Mouse (Mus musculus) large intestine, adult 2 months (tissue): ENCODE data around the gene Pramel5. TPM values are rescaled to one million over a fixed set of nuclear protein-coding genes. Genes with fewer than 3 reads are reported as not detected.
"Not testable (repeated sequence)": the region's sequence is repeated elsewhere in the genome, so short reads cannot be mapped to it uniquely, and the experiment has no call there.

Source experiments
- DNase-seq: peaks from one replicate; pipeline ENCODE4 v3.0.0-alpha.2; 2012; ENCODE audit warnings: low read depth, low spot score
- WGBS: fragments of 180-500 bp; shearing (Covaris S2); methylation state at CpG from one replicate; pipeline ENCODE4 v1.1.7; 2018; 5-methylcytosine and 5-hydroxymethylcytosine counted together
- polyA plus RNA-seq: library from polyadenylated mRNA; depleted of rRNA; stranded (reverse); fragments of >200 nt; gene quantifications from 2 replicates; pipeline ENCODE4 v1.2.3, GENCODE M21; 2012; rRNA removed

Gene Pramel5
- polyA plus RNA-seq: not detected in 2 replicates

DNA sequence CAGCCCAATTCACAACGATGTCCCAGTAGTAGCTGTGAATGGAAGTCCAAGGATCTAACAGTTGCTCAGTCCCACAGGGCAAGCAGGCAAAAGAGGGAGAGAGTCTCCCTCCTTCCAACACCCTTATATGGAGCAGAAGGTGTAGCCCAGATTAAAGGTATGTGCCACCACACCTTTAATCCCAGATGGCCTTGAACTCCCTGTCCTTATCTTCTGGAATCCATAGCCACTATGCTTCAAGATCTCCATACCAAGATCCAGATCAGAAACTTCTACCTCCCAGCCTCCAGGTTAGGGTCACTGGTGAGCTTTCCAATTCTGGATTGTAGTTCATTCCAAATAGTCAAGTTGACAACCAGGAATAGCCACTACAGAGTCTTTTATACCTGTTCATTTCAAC lies at the start of gene Pramel5:
Gene Pramel5 (minus strand): TSS at position 101 of the 400 bp plus-strand sequence.
- WGBS: 78% methylated on average over 1 of the region's 1 CpGs
- not testable (repeated sequence) for DNase-seq

GRCm38 (mm10) chr4:144329949-144330348 lies 49.7 kb upstream of the Pramel5 start, which contains the start of gene Gm13128:
Gene Gm13128, plus strand, starts transcription at chr4:144330249.
- WGBS: 46% methylated on average over 4 of the region's 4 CpGs
- not testable (repeated sequence) for DNase-seq

- DNase-seq: not testable (repeated sequence)
- 57% methylated on average over 2 of the region's 2 CpGs for WGBS
Observed at GRCm38 (mm10) chr4:144312666-144313460, 32.6 kb upstream of the Pramel5 start.

DNA sequence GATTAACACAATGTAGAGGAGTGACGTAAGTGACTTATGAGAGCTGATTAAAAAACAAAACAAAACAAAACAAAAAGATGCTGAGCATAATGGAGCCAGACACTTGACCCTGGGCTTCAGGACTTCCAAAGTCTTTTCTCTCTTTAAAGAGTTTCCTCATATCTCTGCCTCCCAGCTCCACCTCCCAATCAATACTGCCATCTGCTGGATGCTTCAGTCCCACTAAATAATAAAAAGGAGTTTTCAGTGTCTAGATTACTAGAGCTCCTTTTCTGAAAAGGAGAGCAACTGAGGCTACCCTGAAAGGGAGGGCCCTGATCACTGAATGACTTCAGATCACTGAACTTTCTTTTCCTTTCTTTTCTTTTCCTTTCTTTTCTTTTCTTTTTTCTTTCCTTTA lies 19.1 kb upstream of the Pramel5 start:
- WGBS: 51% methylated on average over 1 of the region's 1 CpGs
- DNase-seq: not testable (repeated sequence)

DNA sequence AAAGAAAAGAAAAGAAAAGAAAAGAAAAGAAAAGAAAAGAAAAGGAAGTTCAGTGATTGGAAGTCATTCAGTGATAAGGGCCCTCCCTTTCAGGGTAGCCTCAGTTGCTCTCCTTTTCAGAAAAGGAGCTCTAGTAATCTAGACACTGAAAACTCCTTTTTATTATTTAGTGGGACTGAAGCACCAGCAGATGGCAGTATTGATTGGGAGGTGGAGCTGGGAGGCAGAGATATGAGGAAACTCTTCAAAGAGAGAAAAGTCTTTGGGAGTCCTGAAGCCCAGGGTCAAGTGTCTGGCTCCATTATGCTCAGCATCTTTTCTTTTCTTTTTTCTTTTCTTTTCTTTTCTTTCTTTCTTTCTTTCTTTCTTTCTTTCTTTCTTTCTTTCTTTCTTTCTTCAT lies 25.5 kb downstream of the Pramel5 start:
- not testable (repeated sequence) for DNase-seq

Other genes starting within 250 kb of the Pramel5 start
- not detected in 2 replicates for gene Pramel4, start 221.4 kb downstream of the Pramel5 start, polyA plus RNA-seq
- gene Gm13102, start 174.0 kb downstream of the Pramel5 start, polyA plus RNA-seq: not detected in 2 replicates
- not detected in 2 replicates for gene Oog3, start 117.8 kb downstream of the Pramel5 start, polyA plus RNA-seq
- not detected in 2 replicates for gene Oog2, start 89.8 kb downstream of the Pramel5 start, polyA plus RNA-seq
- gene C87977, start 67.2 kb downstream of the Pramel5 start, polyA plus RNA-seq: 0.17 and 0.23 TPM in 2 replicates
- gene Gm13128, start 49.8 kb upstream of the Pramel5 start, polyA plus RNA-seq: not detected in 2 replicates
- gene Gm13119, start 77.5 kb upstream of the Pramel5 start, polyA plus RNA-seq: not detected in 2 replicates
- gene Pramef20, start 97.4 kb upstream of the Pramel5 start, polyA plus RNA-seq: not detected in 2 replicates
- 0.32 TPM in 1 of 2 replicates, not detected in the other for gene Pramef12, start 128.0 kb upstream of the Pramel5 start, polyA plus RNA-seq
- gene 1700012P22Rik, start 158.3 kb upstream of the Pramel5 start, polyA plus RNA-seq: not detected in 2 replicates
- gene Gm9944, start 172.8 kb upstream of the Pramel5 start, polyA plus RNA-seq: not detected in 2 replicates
- not detected in 2 replicates for gene Aadacl3, start 183.3 kb upstream of the Pramel5 start, polyA plus RNA-seq
- gene 9430007A20Rik, start 239.3 kb upstream of the Pramel5 start, polyA plus RNA-seq: not detected in 2 replicates